Mouse (Mus musculus) layer of hippocampus, adult 9-10 months (tissue): Measurements from ENCODE around the gene Maml1.

Experiments
- DNase-seq: peaks from one replicate; pipeline ENCODE4 v3.0.0; 2022; ENCODE audit warnings: low spot score

Maml1 gene

DNA sequence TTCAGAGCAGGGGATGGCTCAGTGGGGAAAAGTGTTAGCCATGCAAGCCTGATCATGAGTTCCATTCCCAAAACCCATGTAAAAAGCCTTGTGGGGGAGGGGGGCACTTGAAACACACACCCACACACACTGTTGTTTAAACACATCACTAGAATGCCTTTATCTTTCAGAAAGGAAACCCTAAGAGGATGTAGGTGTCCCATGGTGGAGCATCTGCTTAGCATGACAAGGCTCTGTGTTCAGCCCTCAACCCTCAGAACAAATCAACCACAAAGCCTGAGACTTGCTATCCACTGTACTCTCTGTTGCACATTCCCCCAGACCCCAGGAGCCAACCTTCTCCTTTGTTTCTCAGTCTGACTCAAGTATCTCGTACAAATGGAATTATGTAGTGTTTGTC, 12.1 kb downstream of the Maml1 start:
- DNase-seq = no peak

- DNase-seq = no peak
Observed at GRCm38 (mm10) chr11:50279005-50279404, 13.1 kb downstream of the Maml1 start.

GRCm38 (mm10) chr11:50277706-50278105, 14.4 kb downstream of the Maml1 start:
- no peak for DNase-seq

DNA sequence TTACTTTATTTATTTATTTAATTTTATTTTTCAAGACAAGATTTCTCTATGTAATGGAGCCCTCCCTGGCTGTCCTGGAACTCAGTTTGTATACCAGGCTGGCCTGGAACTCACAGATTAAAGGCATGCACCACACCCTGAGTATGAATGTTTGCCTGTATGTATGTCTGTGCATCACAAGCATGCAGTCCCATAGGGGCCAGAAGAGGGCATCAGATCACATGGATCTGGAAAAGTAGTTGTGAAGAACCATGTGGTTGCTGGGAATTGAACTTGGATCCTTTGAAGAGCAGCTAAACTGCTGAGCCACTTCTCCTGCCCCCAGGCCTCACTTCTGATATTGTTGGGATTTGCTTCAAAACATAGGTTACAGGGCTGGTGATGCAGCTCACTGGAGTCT, 15.1 kb downstream of the Maml1 start:
- DNase-seq = no peak

- DNase-seq = no peak
Observed at GRCm38 (mm10) chr11:50275568-50276151, 16.5 kb downstream of the Maml1 start.

DNA sequence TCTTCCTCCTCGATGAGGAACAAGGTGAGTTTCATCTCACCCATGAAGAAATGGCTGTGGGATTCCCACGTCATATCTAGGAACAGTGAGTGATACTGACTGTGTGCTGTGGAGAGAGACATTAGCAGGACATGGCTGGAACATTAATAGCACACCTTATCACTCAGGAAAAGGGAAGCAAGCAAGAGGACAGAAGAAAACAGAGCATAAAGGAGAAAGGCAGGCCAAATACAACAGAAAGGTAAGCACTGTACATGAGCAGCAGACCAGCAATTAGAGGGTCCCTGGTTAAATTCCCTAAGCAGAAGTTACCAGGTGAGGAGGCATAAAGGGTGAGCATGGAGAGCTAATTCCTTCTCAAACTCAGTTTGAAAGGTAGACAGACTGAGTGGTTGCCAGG, 17.0 kb downstream of the Maml1 start:
- no peak for DNase-seq

DNA sequence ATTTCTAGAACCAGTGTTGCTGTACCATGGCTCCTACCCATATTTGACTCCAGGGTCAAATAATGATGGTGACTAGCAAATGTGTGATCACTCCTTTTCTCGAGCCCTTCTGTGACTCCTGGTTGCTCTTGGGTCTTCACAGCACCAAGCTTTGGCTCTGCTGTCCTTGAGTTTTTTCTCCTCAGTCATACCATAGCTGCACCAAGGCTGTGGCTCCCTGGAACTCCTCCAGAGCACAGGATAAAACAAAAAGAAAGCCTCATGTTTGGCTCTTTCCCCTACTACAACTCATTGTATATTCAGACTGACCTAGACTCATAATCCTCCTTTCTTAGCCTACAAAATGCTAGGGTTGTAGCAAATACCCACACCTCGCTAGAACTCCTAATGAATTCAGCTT, 19.3 kb downstream of the Maml1 start:
- DNase-seq = no peak

GRCm38 (mm10) chr11:50269885-50270284, 22.2 kb downstream of the Maml1 start:
- no peak for DNase-seq

DNA sequence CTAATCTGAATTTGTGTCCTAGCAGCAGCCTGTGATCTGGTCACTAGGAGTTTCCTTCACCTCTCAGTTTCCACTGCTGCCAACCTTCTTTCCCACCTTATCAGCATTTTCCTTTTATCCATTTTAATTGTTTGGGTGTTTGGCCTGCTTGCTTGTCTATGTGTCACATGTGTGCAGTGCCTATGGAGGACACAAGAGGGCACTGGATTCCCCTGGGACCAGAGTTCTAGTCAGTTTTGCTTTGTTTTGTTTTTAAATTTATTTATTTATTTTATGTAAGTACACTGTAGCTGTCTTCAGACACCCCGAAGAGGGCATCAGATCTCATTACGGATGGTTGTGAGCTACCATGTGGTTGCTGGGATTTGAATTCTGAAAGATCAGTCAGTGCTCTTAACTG, 22.9 kb downstream of the Maml1 start:
- DNase-seq = no peak

DNA sequence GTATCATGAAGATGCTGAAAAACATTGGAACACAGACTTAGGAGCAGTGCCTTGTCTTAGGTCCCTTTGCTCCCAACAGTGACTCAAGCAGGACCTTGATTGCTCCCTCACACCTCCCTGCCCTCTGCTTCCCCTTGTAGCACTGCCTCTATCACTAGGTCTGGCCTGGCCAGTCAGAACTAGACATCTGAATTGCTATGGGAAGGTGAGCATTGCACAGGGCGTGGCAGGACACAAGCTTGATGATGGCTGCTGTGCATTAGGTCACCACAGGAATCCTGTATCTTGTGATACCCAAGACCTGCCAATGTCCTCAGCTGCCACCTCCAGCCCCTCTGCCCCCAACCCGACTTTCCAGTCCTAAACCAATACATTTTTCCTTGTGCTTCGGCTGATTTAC, 25.1 kb downstream of the Maml1 start:
- no peak for DNase-seq

DNA sequence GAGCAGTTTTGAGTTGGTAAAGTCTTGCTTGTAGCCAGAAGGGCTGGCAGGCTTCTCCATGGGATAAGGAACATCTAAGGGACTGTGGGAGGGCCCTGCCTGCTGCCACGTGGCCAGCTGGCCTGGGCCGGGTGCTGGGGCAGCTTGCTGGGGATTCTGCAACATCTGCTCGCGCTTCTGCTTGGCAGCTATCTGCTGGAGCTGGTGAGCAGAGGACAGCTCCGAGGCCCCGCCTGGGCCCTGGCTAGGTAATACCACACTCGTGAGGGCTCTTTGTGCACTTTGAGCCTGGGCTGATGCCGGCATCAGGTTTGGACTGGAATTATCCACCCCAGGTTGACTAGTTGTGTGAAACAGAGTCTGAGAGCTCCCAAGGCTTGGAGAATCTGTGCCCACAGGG, 26.2 kb downstream of the Maml1 start:
- DNase-seq = no peak

- DNase-seq = no peak
Observed at GRCm38 (mm10) chr11:50263198-50263597, 28.9 kb downstream of the Maml1 start.

DNA sequence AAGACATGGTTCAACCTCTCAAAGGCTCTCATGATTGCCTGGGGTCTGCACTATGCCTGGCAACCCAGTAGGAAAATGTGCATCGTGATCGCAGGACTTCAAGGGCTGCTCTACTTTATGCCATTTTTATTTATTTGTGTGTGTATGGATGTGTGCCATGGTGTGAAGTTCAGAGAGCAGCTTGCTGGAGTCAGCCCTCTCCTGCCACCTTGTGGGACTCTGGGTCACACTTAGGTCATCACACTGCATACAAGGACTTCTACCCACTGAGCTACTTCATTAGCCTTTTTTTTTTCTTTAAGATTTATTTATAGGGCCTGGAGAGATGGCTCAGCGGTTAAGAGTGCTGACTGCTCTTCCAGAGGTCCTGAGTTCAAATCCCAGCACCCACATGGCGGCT, 30.1 kb downstream of the Maml1 start:
- DNase-seq = no peak

DNA sequence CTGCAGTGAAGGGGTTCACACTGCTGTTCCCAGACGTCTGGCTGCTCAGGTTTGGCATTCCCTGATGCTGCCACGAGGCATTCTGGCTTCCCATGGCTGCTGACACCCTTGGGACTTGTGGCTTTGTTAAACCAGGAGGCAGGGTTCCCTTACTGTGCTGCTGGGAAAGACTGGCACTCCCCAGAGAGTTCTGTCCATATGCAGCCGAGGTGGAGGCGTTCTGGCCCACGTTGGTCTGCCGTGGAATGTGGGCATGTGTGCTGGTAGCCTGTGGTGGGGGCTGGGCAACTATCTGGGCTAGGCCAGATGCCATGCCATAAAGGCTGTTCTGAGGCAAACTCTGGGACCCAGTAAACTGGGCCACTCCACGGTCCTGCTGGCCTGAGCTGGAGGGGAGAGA, 33.8 kb downstream of the Maml1 start:
- no peak for DNase-seq

DNA sequence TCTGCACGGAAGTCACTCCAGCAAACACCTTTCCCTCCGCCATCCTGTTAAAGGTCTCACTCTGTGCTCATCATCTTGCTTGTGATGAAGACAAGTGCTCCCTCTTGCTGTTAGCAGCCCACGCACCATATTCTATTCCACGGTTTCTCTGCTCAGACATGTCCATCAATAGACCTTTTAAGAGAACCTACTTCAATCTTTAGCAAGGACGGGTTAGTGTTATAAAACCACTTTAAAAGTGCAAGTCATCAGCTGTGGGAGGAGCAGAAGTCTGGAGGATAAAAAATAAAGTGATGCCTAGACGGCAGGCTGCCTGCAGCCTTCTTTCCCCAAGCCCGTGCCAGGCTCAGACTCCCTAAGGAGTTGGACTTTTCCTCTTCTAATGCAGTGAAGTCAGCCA, 35.5 kb downstream of the Maml1 start:
- DNase-seq = no peak

DNA sequence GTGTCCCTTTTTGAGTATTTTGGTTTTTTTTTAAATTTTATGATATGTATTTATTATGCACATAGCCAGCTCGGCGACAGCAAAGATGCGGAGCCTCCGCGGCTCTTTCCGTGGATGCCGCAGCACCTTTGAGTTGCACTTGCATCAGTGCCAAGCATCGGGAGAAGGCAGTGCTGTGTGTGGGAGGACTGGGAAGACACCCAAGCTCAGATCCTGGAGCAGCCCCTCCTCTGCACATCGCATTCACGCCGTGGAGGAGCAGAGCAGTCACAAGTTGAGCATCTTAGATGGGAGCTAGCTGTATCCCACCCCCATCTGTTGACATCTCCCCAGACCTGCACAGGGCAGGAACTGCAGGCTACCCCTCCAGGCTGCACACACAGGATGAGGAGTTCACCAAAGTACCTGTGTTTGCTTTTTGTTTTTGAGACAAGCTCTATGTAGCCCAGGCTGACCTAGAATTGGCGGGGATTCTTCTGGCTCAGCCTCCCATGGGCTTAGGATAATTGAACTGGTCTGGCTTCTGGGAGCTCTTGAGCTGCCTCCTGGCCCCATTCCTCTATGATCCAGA, 38.0 kb downstream of the Maml1 start:
- DNase-seq = peak; percentile 65

- DNase-seq = no peak
Observed at GRCm38 (mm10) chr11:50253393-50253792, 38.7 kb downstream of the Maml1 start.

GRCm38 (mm10) chr11:50252684-50253265, 39.3 kb downstream of the Maml1 start:
- no peak for DNase-seq

GRCm38 (mm10) chr11:50252166-50252565, 39.9 kb downstream of the Maml1 start:
- DNase-seq = no peak

DNA sequence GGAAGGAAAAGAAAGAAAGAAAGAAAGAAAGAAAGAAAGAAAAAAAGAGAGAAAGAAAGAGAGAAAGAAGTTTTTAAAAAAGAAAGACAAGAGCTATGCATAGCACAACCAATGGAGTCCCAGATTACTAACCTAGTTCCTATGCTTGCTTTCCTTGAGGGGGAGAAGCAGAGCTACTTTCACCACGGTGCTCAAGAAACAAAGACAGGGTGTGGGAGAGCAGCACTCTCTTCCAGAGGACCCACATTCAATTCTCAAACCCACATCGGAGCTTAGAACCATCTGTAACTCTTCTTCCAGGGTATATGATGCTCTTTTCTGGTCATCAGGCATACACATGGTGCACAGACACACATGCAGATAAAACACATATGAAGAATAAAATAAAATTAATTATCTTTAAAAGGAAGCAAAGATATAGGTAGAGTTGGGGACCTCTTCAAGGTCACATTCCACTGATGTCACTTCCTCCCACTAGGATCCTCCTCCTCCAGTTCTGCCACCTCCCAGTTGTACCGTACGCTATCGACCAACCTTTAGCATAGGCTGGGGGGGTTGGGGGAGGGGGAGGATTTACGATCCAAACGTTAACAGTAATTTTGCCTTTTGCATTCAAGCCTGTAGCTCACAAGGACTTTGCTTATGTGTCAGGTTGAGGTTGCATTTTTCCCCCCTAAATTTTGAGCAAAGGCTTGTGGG, 43.5 kb downstream of the Maml1 start:
- DNase-seq = no peak

GRCm38 (mm10) chr11:50245269-50245668, 46.8 kb downstream of the Maml1 start:
- DNase-seq = no peak

DNA sequence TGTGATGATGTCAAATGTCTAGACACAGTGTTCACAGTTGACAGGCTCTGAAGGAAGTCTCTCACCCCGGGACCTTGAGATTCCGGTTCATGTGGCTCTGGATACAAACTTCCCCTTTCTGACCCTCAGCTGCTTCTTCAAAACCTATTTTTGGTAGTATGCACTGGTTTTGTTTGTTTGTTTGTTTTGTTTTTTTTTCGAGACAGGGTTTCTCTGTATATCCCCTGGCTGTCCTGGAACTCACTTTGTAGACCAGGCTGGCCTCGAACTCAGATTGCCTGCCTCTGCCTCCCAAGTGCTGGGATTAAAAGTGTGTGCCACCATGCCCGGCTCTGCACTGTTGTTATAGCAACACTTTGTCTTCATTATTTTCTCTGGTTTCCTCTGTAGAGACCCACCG, 48.2 kb downstream of the Maml1 start:
- DNase-seq = no peak

GRCm38 (mm10) chr11:50240235-50240911, 51.7 kb downstream of the Maml1 start:
- DNase-seq = no peak
